Mouse (Mus musculus) midbrain, embryonic 11.5 days (tissue): ENCODE measurements around the gene Tmem200a. TPM values are rescaled to one million over a fixed set of nuclear protein-coding genes. Genes with fewer than 3 reads are reported as not detected.

Source experiments
- ATAC-seq: fragments of 200-750 bp; cut with Nextera tagmentation; 2 replicates; pipeline ENCODE4 v1.8.0; 2017; ENCODE audit warnings: moderate TSS enrichment, moderate library complexity; ENCODE audit not compliant: low FRiP score
- DNase-seq: peaks from one replicate; pipeline ENCODE4 v3.0.0; 2015; ENCODE audit warnings: low spot score; ENCODE audit errors: missing footprints
- H3K27ac ChIP-seq: fragments of 300-500 bp; sonication (generic); 2 replicates; pipeline ENCODE4 v1.5.1; 2014; ENCODE audit warnings: low read depth, low read length
- H3K27me3 ChIP-seq: fragments of 300-500 bp; sonication (generic); 2 replicates; pipeline ENCODE4 v1.6.1; 2014; ENCODE audit warnings: mild to moderate bottlenecking, low read length, moderate library complexity, mixed read lengths; ENCODE audit not compliant: control insufficient read depth, insufficient read depth
- H3K36me3 ChIP-seq: fragments of 300-500 bp; sonication (generic); 2 replicates; pipeline ENCODE4 v1.6.1; 2014; ENCODE audit warnings: mild to moderate bottlenecking, low read length, moderate library complexity, mixed read lengths; ENCODE audit not compliant: control insufficient read depth, insufficient read depth
- H3K4me1 ChIP-seq: fragments of 300-500 bp; sonication (generic); 2 replicates; pipeline ENCODE4 v1.6.1; 2014; ENCODE audit warnings: low read length; ENCODE audit not compliant: control insufficient read depth, insufficient read depth
- H3K4me2 ChIP-seq: fragments of 300-500 bp; sonication (generic); 2 replicates; pipeline ENCODE4 v1.6.1; 2014; ENCODE audit warnings: mild to moderate bottlenecking, moderate library complexity
- H3K4me3 ChIP-seq: fragments of 300-500 bp; sonication (generic); 2 replicates; pipeline ENCODE4 v1.5.1; 2014; ENCODE audit warnings: low read depth, low read length
- H3K9ac ChIP-seq: fragments of 300-500 bp; sonication (generic); 2 replicates; pipeline ENCODE4 v1.6.1; 2014; ENCODE audit warnings: low read length
- H3K9me3 ChIP-seq: fragments of 300-500 bp; sonication (generic); 2 replicates; pipeline ENCODE4 v1.6.1; 2016; ENCODE audit warnings: low read length; ENCODE audit not compliant: control insufficient read depth
- WGBS: fragments of 180-500 bp; shearing (Covaris S2); extraction: QIAGEN DNeasy Blood & Tissue Kit; methylation state at CpG from one replicate; pipeline ENCODE4 v1.1.7; 2014; 5-methylcytosine and 5-hydroxymethylcytosine counted together
- polyA plus RNA-seq: library from polyadenylated mRNA; unstranded; fragments of >200 nt; fragmentation: Nextera tagmentation; extraction: Ambion mirVana; gene quantifications from 2 replicates; pipeline ENCODE4 v1.2.1, GENCODE M21; 2014

Tmem200a gene
- polyA plus RNA-seq, 1 experiment from 2014 or later, result 11.4 TPM

- Histone ChIP-seq H3K4me2 (no peak overlapping the region), H3K27me3 (no peaks in the 10 kb centered on the region), H3K4me1 (no peaks in the 10 kb centered on the region), H3K9me3 (no peaks in the 10 kb centered on the region), H3K4me3 (no peak overlapping the region), H3K36me3 (no peaks in the 10 kb centered on the region), H3K27ac (no peak overlapping the region), H3K9ac (no peak overlapping the region)
- DNase-seq (peak; percentile 68), ATAC-seq (0 out of 2 replicates have a peak, but pooled peaks have one; percentile 40)
- 40% methylated on average over 6 of the region's 6 CpGs for WGBS
Observed at GRCm38 (mm10) chr10:25868739-25869138, 210.1 kb downstream of the Tmem200a start.

Other genes starting within 250 kb of the Tmem200a start
- 0.45 TPM in 1 of 2 replicates, not detected in the other for gene Gm9767, start 797 bp downstream of the Tmem200a start, polyA plus RNA-seq
- 0.79 and 0.81 TPM in 2 replicates for gene Samd3, start 150.7 kb upstream of the Tmem200a start, polyA plus RNA-seq